Mouse (Mus musculus) kidney, embryonic 16.5 days (tissue): ENCODE results near the gene Klhdc7a. TPM values are rescaled to one million over a fixed set of nuclear protein-coding genes. Genes with fewer than 3 reads are reported as not detected.

Experiments
- microRNA counts: library from miRNA; unstranded; fragments of <30 nt; microRNA quantifications from one replicate; lab custom pipeline; 2016
- microRNA-seq: library from miRNA; unstranded; fragments of <30 nt; microRNA quantifications from one replicate; pipeline ENCODE4, GENCODE M21; 2016
- polyA plus RNA-seq: library from polyadenylated mRNA; unstranded; fragments of >200 nt; fragmentation: Nextera tagmentation; extraction: Ambion mirVana; gene quantifications from 2 replicates; pipeline ENCODE4 v1.2.1, GENCODE M21; 2015

Klhdc7a gene
- polyA plus RNA-seq, 1 experiment from 2014 or later = 8.7 TPM

MicroRNAs encoded within 50 kb of the gene (microRNA counts, 519-probe panel; counts per million panel counts)
- microRNA mmu-miR-2139 (lab: Ali Mortazavi, UCI) = 2,365 counts per million, percentile 58 among the panel's probes with 10 or more counts

Small RNA genes lying within 50 kb of the gene (microRNA-seq; reads per million reads assigned to microRNA genes)
- gene Mir2139 = not detected

Other genes starting within 250 kb of the Klhdc7a start
- 0.03 TPM in 1 of 2 replicates, not detected in the other for gene Pax7, start 134.5 kb downstream of the Klhdc7a start, polyA plus RNA-seq